Mouse (Mus musculus): Measurements from ENCODE around the gene Fra10ac1. TPM values are rescaled to one million over a fixed set of nuclear protein-coding genes. Genes with fewer than 3 reads are reported as not detected.

Gene Fra10ac1
- polyA plus RNA-seq, 1 experiment from 2014 or later: 25.8 TPM

DNA sequence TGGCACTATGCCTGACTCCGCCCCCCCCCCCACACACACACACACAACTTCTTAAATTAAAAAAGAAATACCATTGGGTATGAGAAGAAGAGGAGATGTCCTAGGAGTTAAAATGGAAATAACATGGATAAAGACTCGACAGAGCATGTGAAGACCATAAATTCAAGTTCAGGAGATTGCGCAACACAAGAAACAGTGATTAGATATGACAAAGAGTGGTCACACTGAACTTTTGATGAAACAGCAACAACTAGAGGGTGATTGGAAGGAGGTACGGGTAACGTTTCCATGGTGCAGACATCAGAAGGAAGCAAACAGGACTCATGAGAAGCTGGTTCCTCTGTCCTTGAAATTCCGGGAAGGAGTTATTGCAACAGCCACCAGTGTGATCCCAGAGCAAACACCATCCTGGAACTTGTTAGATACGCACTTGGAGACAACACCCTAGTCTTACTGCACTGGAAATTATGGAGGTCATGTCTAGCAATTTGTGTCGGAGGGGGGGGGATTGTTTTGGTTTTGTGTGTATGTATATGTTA, 18.4 kb upstream of the Fra10ac1 start:
- no peak for ATAC-seq (ENCODE audit: insufficient number of reproducible peaks, insufficient read depth, low FRiP score, low read depth)
- WGBS: 78% methylated on average over 8 of the region's 8 CpGs

GRCm38 (mm10) chr19:38238213-38238951, 14.4 kb upstream of the Fra10ac1 start:
- 60% methylated on average over 12 of the region's 12 CpGs for WGBS
- no peak; the same call in 1 of the 2 replicates for ATAC-seq (ENCODE audit: insufficient number of reproducible peaks, insufficient read depth, low FRiP score, low read depth)
- Histone ChIP-seq H3K36me3 (ENCODE audit: control insufficient read depth, insufficient read depth, low read length) (no peaks in the 10 kb centered on the region), H3K4me2 (ENCODE audit: low read length) (no peak overlapping the region), H3K4me3 (ENCODE audit: control insufficient read depth in 1 of 2, insufficient read depth in 1 of 2, low read depth in 1 of 2, low read length in 2 of 2) (no peak overlapping the region), H3K9me3 (ENCODE audit: control insufficient read depth, low read length) (no peaks in the 10 kb centered on the region), H3K27ac (replicated peaks in 1 of 2; ENCODE audit: control insufficient read depth in 1 of 2, insufficient read depth in 1 of 2, low read depth in 2 of 2, low read length in 2 of 2) (no peak overlapping the region), H3K27me3 (ENCODE audit: control insufficient read depth, insufficient read depth, low read length) (no peaks in the 10 kb centered on the region), H3K4me1 (ENCODE audit: control insufficient read depth in 2 of 2, insufficient read depth in 2 of 2, low read length in 2 of 2) (no peaks in the 10 kb centered on the region), H3K9ac (ENCODE audit: low read length) (no peak overlapping the region)

More for the DNA sequence above, 18.4 kb upstream of the Fra10ac1 start:
- Histone ChIP-seq H3K27ac (replicated peaks in 1 of 2; ENCODE audit: control insufficient read depth in 1 of 2, insufficient read depth in 1 of 2, low read depth in 2 of 2, low read length in 2 of 2) (no peak overlapping the region), H3K27me3 (ENCODE audit: control insufficient read depth, insufficient read depth, low read length) (no peaks in the 10 kb centered on the region), H3K4me1 (ENCODE audit: control insufficient read depth in 2 of 2, insufficient read depth in 2 of 2, low read length in 2 of 2) (no peaks in the 10 kb centered on the region), H3K9ac (ENCODE audit: low read length) (no peak overlapping the region), H3K36me3 (ENCODE audit: control insufficient read depth, insufficient read depth, low read length) (no peaks in the 10 kb centered on the region), H3K9me3 (ENCODE audit: control insufficient read depth, low read length) (no peaks in the 10 kb centered on the region), H3K4me2 (ENCODE audit: low read length) (no peak overlapping the region), H3K4me3 (ENCODE audit: control insufficient read depth in 1 of 2, insufficient read depth in 1 of 2, low read depth in 1 of 2, low read length in 2 of 2) (no peak overlapping the region)

DNA sequence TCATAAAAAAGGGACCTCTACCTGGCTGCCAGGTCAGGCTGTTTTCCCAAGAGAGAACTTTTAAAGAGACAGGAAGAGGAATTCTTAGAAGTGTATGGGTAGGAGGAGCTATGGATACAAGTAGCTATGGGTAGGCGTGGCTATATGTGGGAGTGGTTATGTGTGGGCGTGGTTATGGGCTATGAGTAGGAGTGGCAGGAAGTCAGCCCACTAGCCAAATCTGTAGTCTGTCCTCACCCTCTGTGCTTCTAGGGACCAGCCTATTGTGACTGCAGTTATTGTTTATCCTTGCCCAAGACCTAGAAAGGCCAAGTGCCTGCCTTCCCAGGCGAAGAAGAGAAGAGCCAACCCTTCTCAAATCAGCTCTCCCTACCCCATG, 13.9 kb upstream of the Fra10ac1 start:
- H3K36me3 ChIP-seq (ENCODE audit: control insufficient read depth, insufficient read depth, low read length): no peaks in the 10 kb centered on the region
- ATAC-seq (ENCODE audit: insufficient number of reproducible peaks, insufficient read depth, low FRiP score, low read depth): no peak
- H3K27ac ChIP-seq (replicated peaks in 1 of 2; ENCODE audit: control insufficient read depth in 1 of 2, insufficient read depth in 1 of 2, low read depth in 2 of 2, low read length in 2 of 2): no peak overlapping the region
- H3K4me3 ChIP-seq (ENCODE audit: control insufficient read depth in 1 of 2, insufficient read depth in 1 of 2, low read depth in 1 of 2, low read length in 2 of 2): no peak overlapping the region
- H3K27me3 ChIP-seq (ENCODE audit: control insufficient read depth, insufficient read depth, low read length): no peaks in the 10 kb centered on the region
- H3K9me3 ChIP-seq (ENCODE audit: control insufficient read depth, low read length): no peaks in the 10 kb centered on the region
- 25% methylated on average over 3 of the region's 3 CpGs for WGBS
- no peak overlapping the region for H3K9ac ChIP-seq (ENCODE audit: low read length)
- no peaks in the 10 kb centered on the region for H3K4me1 ChIP-seq (ENCODE audit: control insufficient read depth in 2 of 2, insufficient read depth in 2 of 2, low read length in 2 of 2)
- no peak overlapping the region for H3K4me2 ChIP-seq (ENCODE audit: low read length)

GRCm38 (mm10) chr19:38236526-38236925, 12.6 kb upstream of the Fra10ac1 start:
- H3K4me2 ChIP-seq (ENCODE audit: low read length): no peak overlapping the region
- H3K9me3 ChIP-seq (ENCODE audit: control insufficient read depth, low read length): no peaks in the 10 kb centered on the region
- no peak overlapping the region for H3K27ac ChIP-seq (replicated peaks in 1 of 2; ENCODE audit: control insufficient read depth in 1 of 2, insufficient read depth in 1 of 2, low read depth in 2 of 2, low read length in 2 of 2)
- no peak for ATAC-seq (ENCODE audit: insufficient number of reproducible peaks, insufficient read depth, low FRiP score, low read depth)
- WGBS: 70% methylated on average over 5 of the region's 5 CpGs
- H3K36me3 ChIP-seq (ENCODE audit: control insufficient read depth, insufficient read depth, low read length): no peaks in the 10 kb centered on the region
- no peak overlapping the region for H3K4me3 ChIP-seq (ENCODE audit: control insufficient read depth in 1 of 2, insufficient read depth in 1 of 2, low read depth in 1 of 2, low read length in 2 of 2)
- H3K4me1 ChIP-seq (ENCODE audit: control insufficient read depth in 2 of 2, insufficient read depth in 2 of 2, low read length in 2 of 2): no peaks in the 10 kb centered on the region
- no peak overlapping the region for H3K9ac ChIP-seq (ENCODE audit: low read length)
- H3K27me3 ChIP-seq (ENCODE audit: control insufficient read depth, insufficient read depth, low read length): no peaks in the 10 kb centered on the region

DNA sequence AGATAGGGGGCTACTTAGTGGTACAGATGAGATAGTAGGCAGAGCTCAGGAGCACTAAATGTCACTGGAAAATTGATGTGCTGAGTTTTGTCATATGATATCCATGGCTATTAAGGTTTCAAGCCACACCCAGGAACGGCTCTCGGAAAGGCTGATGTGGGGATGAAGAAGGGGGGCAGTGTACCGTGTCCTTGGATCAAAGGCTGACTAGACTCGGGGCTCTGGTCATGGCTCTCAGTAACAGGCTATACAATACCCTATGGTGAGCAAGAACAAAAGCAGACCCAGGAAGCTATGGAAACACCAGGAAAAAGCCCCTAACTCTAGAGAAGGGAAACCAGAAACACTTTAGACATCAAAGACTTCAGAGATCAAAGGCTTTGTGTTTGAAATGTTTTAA, 8.6 kb upstream of the Fra10ac1 start:
- Histone ChIP-seq H3K4me2 (ENCODE audit: low read length) (no peak overlapping the region), H3K4me3 (ENCODE audit: control insufficient read depth in 1 of 2, insufficient read depth in 1 of 2, low read depth in 1 of 2, low read length in 2 of 2) (no peak overlapping the region), H3K27ac (replicated peaks in 1 of 2; ENCODE audit: control insufficient read depth in 1 of 2, insufficient read depth in 1 of 2, low read depth in 2 of 2, low read length in 2 of 2) (no peak overlapping the region), H3K9ac (ENCODE audit: low read length) (no peak overlapping the region), H3K4me1 (ENCODE audit: control insufficient read depth in 2 of 2, insufficient read depth in 2 of 2, low read length in 2 of 2) (no peaks in the 10 kb centered on the region), H3K27me3 (ENCODE audit: control insufficient read depth, insufficient read depth, low read length) (no peaks in the 10 kb centered on the region), H3K9me3 (ENCODE audit: control insufficient read depth, low read length) (peaks cover 3% of the 10 kb centered on the region; the same call in 1 of the 2 replicates), H3K36me3 (ENCODE audit: control insufficient read depth, insufficient read depth, low read length) (no peaks in the 10 kb centered on the region)
- WGBS: 53% methylated on average over 4 of the region's 4 CpGs
- no peak for ATAC-seq (ENCODE audit: insufficient number of reproducible peaks, insufficient read depth, low FRiP score, low read depth)

DNA sequence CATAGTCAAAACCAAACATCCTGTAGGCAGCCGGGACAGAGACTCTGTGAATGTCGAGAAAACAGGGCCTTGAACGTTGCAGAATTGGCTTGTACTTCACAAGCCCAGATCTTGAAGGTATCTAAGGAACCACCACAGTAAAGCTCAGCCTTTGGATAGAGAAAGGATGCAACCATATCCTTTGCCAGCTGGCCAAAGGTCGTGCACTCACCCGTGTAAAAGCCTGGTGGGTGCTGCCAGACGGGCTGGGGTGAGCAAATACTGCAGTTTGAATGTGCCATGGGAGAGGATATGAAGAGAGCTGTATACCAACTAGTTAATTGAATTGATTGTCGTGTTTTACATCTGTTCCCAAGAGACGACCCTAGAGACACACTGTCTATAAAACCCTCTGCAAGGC, 8.1 kb upstream of the Fra10ac1 start:
- Histone ChIP-seq H3K4me3 (ENCODE audit: control insufficient read depth in 1 of 2, insufficient read depth in 1 of 2, low read depth in 1 of 2, low read length in 2 of 2) (no peak overlapping the region), H3K9ac (ENCODE audit: low read length) (no peak overlapping the region), H3K27me3 (ENCODE audit: control insufficient read depth, insufficient read depth, low read length) (no peaks in the 10 kb centered on the region), H3K27ac (replicated peaks in 1 of 2; ENCODE audit: control insufficient read depth in 1 of 2, insufficient read depth in 1 of 2, low read depth in 2 of 2, low read length in 2 of 2) (no peak overlapping the region), H3K36me3 (ENCODE audit: control insufficient read depth, insufficient read depth, low read length) (no peaks in the 10 kb centered on the region), H3K4me1 (ENCODE audit: control insufficient read depth in 2 of 2, insufficient read depth in 2 of 2, low read length in 2 of 2) (no peaks in the 10 kb centered on the region), H3K4me2 (ENCODE audit: low read length) (no peak overlapping the region), H3K9me3 (ENCODE audit: control insufficient read depth, low read length) (peaks cover 3% of the 10 kb centered on the region; the same call in 1 of the 2 replicates)
- 68% methylated on average over 8 of the region's 8 CpGs for WGBS
- no peak for ATAC-seq (ENCODE audit: insufficient number of reproducible peaks, insufficient read depth, low FRiP score, low read depth)

- ATAC-seq (ENCODE audit: insufficient number of reproducible peaks, insufficient read depth, low FRiP score, low read depth): no peak
- peaks cover 3% of the 10 kb centered on the region; the same call in 1 of the 2 replicates for H3K9me3 ChIP-seq (ENCODE audit: control insufficient read depth, low read length)
- no peaks in the 10 kb centered on the region for H3K27me3 ChIP-seq (ENCODE audit: control insufficient read depth, insufficient read depth, low read length)
- no peak overlapping the region for H3K4me3 ChIP-seq (ENCODE audit: control insufficient read depth in 1 of 2, insufficient read depth in 1 of 2, low read depth in 1 of 2, low read length in 2 of 2)
- no peak overlapping the region for H3K9ac ChIP-seq (ENCODE audit: low read length)
- 0 out of 4 replicates have a peak, but pooled peaks cover 0 to 3% of the 10 kb centered on the region in 2 experiments for H3K4me1 ChIP-seq (ENCODE audit: control insufficient read depth in 2 of 2, insufficient read depth in 2 of 2, low read length in 2 of 2)
- H3K36me3 ChIP-seq (ENCODE audit: control insufficient read depth, insufficient read depth, low read length): no peaks in the 10 kb centered on the region
- no peak overlapping the region for H3K27ac ChIP-seq (replicated peaks in 1 of 2; ENCODE audit: control insufficient read depth in 1 of 2, insufficient read depth in 1 of 2, low read depth in 2 of 2, low read length in 2 of 2)
- no peak overlapping the region for H3K4me2 ChIP-seq (ENCODE audit: low read length)
- WGBS: 45% methylated on average over 2 of the region's 2 CpGs
Observed at GRCm38 (mm10) chr19:38228699-38229098, 4.7 kb upstream of the Fra10ac1 start.
